Mouse (Mus musculus): ENCODE results near the gene Wrap53.

DNA sequence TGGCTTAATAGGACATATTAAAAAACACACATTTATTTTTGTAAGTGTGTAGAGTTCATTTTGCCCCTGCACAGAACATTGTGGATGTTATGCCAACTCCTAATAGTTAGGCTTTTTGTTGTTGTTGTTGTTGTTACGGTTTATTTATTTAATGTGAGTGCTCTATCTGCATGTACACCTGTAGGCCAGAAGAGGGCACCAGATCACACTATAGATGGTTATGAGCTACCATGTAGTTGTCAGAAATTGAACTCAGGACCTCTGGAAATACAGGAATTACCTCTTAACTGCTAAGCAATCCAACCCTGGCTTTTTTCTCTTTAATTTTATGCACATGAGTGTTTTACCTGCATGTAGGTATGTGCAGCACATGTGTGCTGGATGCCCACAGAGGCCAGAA, 49.7 kb upstream of the Wrap53 start:
- TF ChIP-seq POLR2A (IDR thresholded peaks at IDR 0.05; ENCODE audit: borderline replicate concordance, extremely low read depth, low read depth, low read length) (no peak), CTCF (IDR thresholded peaks at IDR 0.05; ENCODE audit: insufficient read depth, low read length) (0 out of 2 replicates have a peak, but pooled peaks have one; percentile 6)

Measured in lung, adult 2 months (tissue).